Mouse (Mus musculus): ENCODE results near the gene Cwc22. TPM values are rescaled to one million over a fixed set of nuclear protein-coding genes. Genes with fewer than 3 reads are reported as not detected.

Gene Cwc22
- polyA plus RNA-seq, 1 experiment, result 27.9 TPM

- H3K4me3 ChIP-seq (ENCODE audit: insufficient read depth, low read length), result no peak overlapping the region
- H3K4me1 ChIP-seq (ENCODE audit: control insufficient read depth, insufficient read depth, low read length), result no peaks in the 10 kb centered on the region
- TF ChIP-seq POLR2A (IDR thresholded peaks at IDR 0.05; ENCODE audit: borderline replicate concordance, low read depth, low read length) (no peak), CTCF (IDR thresholded peaks at IDR 0.05; ENCODE audit: low read depth, low read length) (no peak)
- no peak overlapping the region for H3K27ac ChIP-seq (ENCODE audit: insufficient read depth, low read depth, low read length)
These were observed 12.5 kb downstream of the Cwc22 start for GRCm38 (mm10) chr2:77933630-77934029.

- H3K4me3 ChIP-seq (ENCODE audit: insufficient read depth, low read length), result no peak overlapping the region
- no peak overlapping the region for H3K27ac ChIP-seq (ENCODE audit: insufficient read depth, low read depth, low read length)
- no peak for TF ChIP-seq POLR2A (IDR thresholded peaks at IDR 0.05; ENCODE audit: borderline replicate concordance, low read depth, low read length)
- TF ChIP-seq CTCF (IDR thresholded peaks at IDR 0.05; ENCODE audit: low read depth, low read length), result no peak
- no peaks in the 10 kb centered on the region for H3K4me1 ChIP-seq (ENCODE audit: control insufficient read depth, insufficient read depth, low read length)
These were observed 14.2 kb downstream of the Cwc22 start for GRCm38 (mm10) chr2:77931958-77932357.

- no peaks in the 10 kb centered on the region for H3K4me1 ChIP-seq (ENCODE audit: control insufficient read depth, insufficient read depth, low read length)
- no peak overlapping the region for H3K27ac ChIP-seq (ENCODE audit: insufficient read depth, low read depth, low read length)
- H3K4me3 ChIP-seq (ENCODE audit: insufficient read depth, low read length), result no peak overlapping the region
- TF ChIP-seq CTCF (IDR thresholded peaks at IDR 0.05; ENCODE audit: low read depth, low read length) (no peak), POLR2A (IDR thresholded peaks at IDR 0.05; ENCODE audit: borderline replicate concordance, low read depth, low read length) (no peak)
These were observed 17.8 kb downstream of the Cwc22 start for GRCm38 (mm10) chr2:77928352-77928751.

- Histone ChIP-seq H3K4me3 (ENCODE audit: insufficient read depth, low read length) (no peak overlapping the region), H3K27ac (ENCODE audit: insufficient read depth, low read depth, low read length) (no peak overlapping the region), H3K4me1 (ENCODE audit: control insufficient read depth, insufficient read depth, low read length) (no peaks in the 10 kb centered on the region)
- TF ChIP-seq POLR2A (IDR thresholded peaks at IDR 0.05; ENCODE audit: borderline replicate concordance, low read depth, low read length), result no peak
- TF ChIP-seq CTCF (IDR thresholded peaks at IDR 0.05; ENCODE audit: low read depth, low read length), result no peak
These were observed 19.7 kb downstream of the Cwc22 start for GRCm38 (mm10) chr2:77926468-77926867.

- no peak overlapping the region for H3K27ac ChIP-seq (ENCODE audit: insufficient read depth, low read depth, low read length)
- TF ChIP-seq POLR2A (IDR thresholded peaks at IDR 0.05; ENCODE audit: borderline replicate concordance, low read depth, low read length), result no peak
- H3K4me1 ChIP-seq (ENCODE audit: control insufficient read depth, insufficient read depth, low read length), result no peaks in the 10 kb centered on the region
These were observed 20.2 kb downstream of the Cwc22 start for GRCm38 (mm10) chr2:77925997-77926396.

GRCm38 (mm10) chr2:77925187-77925924, 20.8 kb downstream of the Cwc22 start:
- no peak for TF ChIP-seq CTCF (IDR thresholded peaks at IDR 0.05; ENCODE audit: low read depth, low read length)
- no peak for TF ChIP-seq POLR2A (IDR thresholded peaks at IDR 0.05; ENCODE audit: borderline replicate concordance, low read depth, low read length)
- Histone ChIP-seq H3K4me1 (ENCODE audit: control insufficient read depth, insufficient read depth, low read length) (no peaks in the 10 kb centered on the region), H3K4me3 (ENCODE audit: insufficient read depth, low read length) (no peak overlapping the region), H3K27ac (ENCODE audit: insufficient read depth, low read depth, low read length) (no peak overlapping the region)

More at GRCm38 (mm10) chr2:77925997-77926396, 20.2 kb downstream of the Cwc22 start:
- H3K4me3 ChIP-seq (ENCODE audit: insufficient read depth, low read length), result no peak overlapping the region

GRCm38 (mm10) chr2:77924003-77924402, 22.2 kb downstream of the Cwc22 start:
- no peak overlapping the region for H3K27ac ChIP-seq (ENCODE audit: insufficient read depth, low read depth, low read length)
- TF ChIP-seq POLR2A (IDR thresholded peaks at IDR 0.05; ENCODE audit: borderline replicate concordance, low read depth, low read length), result no peak
- TF ChIP-seq CTCF (IDR thresholded peaks at IDR 0.05; ENCODE audit: low read depth, low read length), result no peak
- H3K4me3 ChIP-seq (ENCODE audit: insufficient read depth, low read length), result no peak overlapping the region
- H3K4me1 ChIP-seq (ENCODE audit: control insufficient read depth, insufficient read depth, low read length), result peaks cover 5% of the 10 kb centered on the region

GRCm38 (mm10) chr2:77923182-77923581, 23.0 kb downstream of the Cwc22 start:
- TF ChIP-seq CTCF (IDR thresholded peaks at IDR 0.05; ENCODE audit: low read depth, low read length) (no peak), POLR2A (IDR thresholded peaks at IDR 0.05; ENCODE audit: borderline replicate concordance, low read depth, low read length) (no peak)
- Histone ChIP-seq H3K4me3 (ENCODE audit: insufficient read depth, low read length) (no peak overlapping the region), H3K4me1 (ENCODE audit: control insufficient read depth, insufficient read depth, low read length) (peaks cover 12% of the 10 kb centered on the region), H3K27ac (ENCODE audit: insufficient read depth, low read depth, low read length) (no peak overlapping the region)

- Histone ChIP-seq H3K27ac (ENCODE audit: insufficient read depth, low read depth, low read length) (no peak overlapping the region), H3K4me3 (ENCODE audit: insufficient read depth, low read length) (no peak overlapping the region), H3K4me1 (ENCODE audit: control insufficient read depth, insufficient read depth, low read length) (peaks cover 23% of the 10 kb centered on the region)
- TF ChIP-seq CTCF (IDR thresholded peaks at IDR 0.05; ENCODE audit: low read depth, low read length), result no peak
- no peak for TF ChIP-seq POLR2A (IDR thresholded peaks at IDR 0.05; ENCODE audit: borderline replicate concordance, low read depth, low read length)
These were observed 24.9 kb downstream of the Cwc22 start for GRCm38 (mm10) chr2:77921307-77921706.

- TF ChIP-seq CTCF (IDR thresholded peaks at IDR 0.05; ENCODE audit: low read depth, low read length), result no peak
- no peak for TF ChIP-seq POLR2A (IDR thresholded peaks at IDR 0.05; ENCODE audit: borderline replicate concordance, low read depth, low read length)
- no peak overlapping the region for H3K27ac ChIP-seq (ENCODE audit: insufficient read depth, low read depth, low read length)
- no peak overlapping the region for H3K4me3 ChIP-seq (ENCODE audit: insufficient read depth, low read length)
- H3K4me1 ChIP-seq (ENCODE audit: control insufficient read depth, insufficient read depth, low read length), result peaks cover 23% of the 10 kb centered on the region
These were observed 25.6 kb downstream of the Cwc22 start for GRCm38 (mm10) chr2:77920621-77921020.

Data from bone marrow macrophage, adult 2 months (primary cell).